Mouse (Mus musculus): ENCODE results near the gene Ano6.

DNA sequence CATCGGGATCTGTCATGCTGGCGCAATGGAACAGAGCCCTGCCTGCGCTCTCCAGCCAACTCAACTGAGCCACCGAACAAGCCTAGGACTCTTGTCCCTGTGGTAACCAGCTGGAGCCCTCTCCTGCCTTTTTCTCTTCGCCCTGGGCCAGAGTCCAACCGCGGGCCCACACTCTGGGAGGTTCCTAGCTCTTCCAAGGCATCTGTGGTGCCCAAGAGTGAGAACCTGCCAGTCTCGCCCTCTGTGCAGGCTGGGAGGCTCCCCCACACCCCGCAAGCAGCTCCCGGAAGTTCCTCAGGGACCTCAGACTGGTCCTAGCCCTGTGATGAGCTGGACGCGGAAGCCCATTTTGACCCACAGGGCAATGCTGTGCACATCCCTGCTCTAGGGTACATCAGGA is 29.5 kb downstream of the Ano6 start:
- TF ChIP-seq CTCF (IDR thresholded peaks at IDR 0.05; ENCODE audit: extremely low read depth, insufficient read depth, insufficient read length, insufficient replicate concordance) = no peak
- no peak for TF ChIP-seq POLR2A (IDR thresholded peaks at IDR 0.05; ENCODE audit: low read depth, low read length)

All from spleen, adult 2 months (tissue).